17 mouse cellular contexts compared by ENCODE assay signal in genomic region chr6:137540800-137541199, GRCm38 (mm10).
DNase-seq lines count a peak whose midpoint lies in the region; ATAC-seq and TF ChIP-seq lines count a peak whose summit lies in the region.
"Had no signal": no experiment of that assay in that cellular context is flagged by ENCODE, and none has a peak within 500 bp of the region (broad histone marks: within the 10 kb centered on the region; RNA-seq: fewer than 3 reads in every experiment).

No protein-coding gene starts in this region.

- intact Hi-C loops in gastrocnemius, adult 2 months (cut with DNase I) = no loop called here

- no peak overlapping the region for H3K9ac ChIP-seq in liver, adult 2 months (ENCODE audit: low read depth, low read length)
- H3K9ac ChIP-seq in liver, embryonic 11.5 days (ENCODE audit: low read depth, low read length) = no peak overlapping the region
- no peak overlapping the region for H3K9ac ChIP-seq in intestine, embryonic 16.5 days (ENCODE audit: low read depth, low read length)
- H3K9ac ChIP-seq in lung, embryonic 16.5 days (ENCODE audit: low read length) = no peak overlapping the region
- no peak overlapping the region for H3K9ac ChIP-seq in stomach, embryonic 15.5 days
- no peak overlapping the region for H3K9ac ChIP-seq in forebrain, embryonic 13.5 days

- H3K79me2 ChIP-seq in liver, adult 2 months (ENCODE audit: control insufficient read depth, insufficient read depth, low read length) = no peaks in the 10 kb centered on the region

- no peak overlapping the region for H3K4me2 ChIP-seq in liver, embryonic 11.5 days
- peak overlapping the region; percentile 35 for H3K4me2 ChIP-seq in intestine, embryonic 16.5 days (ENCODE audit: low read depth, low read length)
- H3K4me2 ChIP-seq in lung, embryonic 16.5 days (ENCODE audit: low read depth, low read length) = peak overlapping the region; percentile 38
- H3K4me2 ChIP-seq in stomach, embryonic 15.5 days = peak overlapping the region; percentile 14; the same call in 1 of the 2 replicates
- no peak overlapping the region for H3K4me2 ChIP-seq in forebrain, embryonic 13.5 days

- H3K4me3 ChIP-seq in liver, adult 2 months (ENCODE audit: insufficient read depth, low read depth, low read length) = no peak overlapping the region
- H3K4me3 ChIP-seq in liver, embryonic 11.5 days (ENCODE audit: low read depth, low read length) = no peak overlapping the region
- no peak overlapping the region for H3K4me3 ChIP-seq in intestine, embryonic 16.5 days (ENCODE audit: low read length)
- no peak overlapping the region for H3K4me3 ChIP-seq in lung, embryonic 16.5 days (ENCODE audit: low read length)
- H3K4me3 ChIP-seq in stomach, embryonic 15.5 days (replicated peaks) = no peak overlapping the region
- no peak overlapping the region for H3K4me3 ChIP-seq in forebrain, embryonic 13.5 days
- no peak overlapping the region for H3K4me3 ChIP-seq in gastrocnemius, adult 2 months

- peaks cover 3% of the 10 kb centered on the region; the same call in 1 of the 2 replicates for H3K9me3 ChIP-seq in liver, embryonic 11.5 days (ENCODE audit: control insufficient read depth, low read length)
- H3K9me3 ChIP-seq in intestine, embryonic 16.5 days (ENCODE audit: control insufficient read depth, low read length) = no peaks in the 10 kb centered on the region
- H3K9me3 ChIP-seq in lung, embryonic 16.5 days (ENCODE audit: control insufficient read depth, low read length) = 0 out of 2 replicates have a peak, but pooled peaks cover 3% of the 10 kb centered on the region
- no peaks in the 10 kb centered on the region for H3K9me3 ChIP-seq in stomach, embryonic 15.5 days
- H3K9me3 ChIP-seq in forebrain, embryonic 13.5 days (replicated peaks) = 0 out of 2 replicates have a peak, but pooled peaks cover 3% of the 10 kb centered on the region

- no peak for TF ChIP-seq CTCF in liver, adult 2 months (IDR thresholded peaks at IDR 0.05; ENCODE audit: low read depth, low read length)
- no peak for TF ChIP-seq CTCF in gastrocnemius, adult 2 months (IDR thresholded peaks at IDR 0.05)

- no peak for ATAC-seq in liver, embryonic 11.5 days (replicated peaks; ENCODE audit: low FRiP score)
- ATAC-seq in intestine, embryonic 16.5 days = peak; percentile 77
- ATAC-seq in lung, embryonic 16.5 days (ENCODE audit: low read depth) = peak; percentile 81
- peak; percentile 84 for ATAC-seq in stomach, embryonic 15.5 days (ENCODE audit: insufficient read depth, low FRiP score, low read depth)
- no peak for ATAC-seq in activated CD4-positive, CD25-positive, alpha-beta regulatory T cell, adult 4 months
- ATAC-seq in forebrain, embryonic 13.5 days = no peak
- ATAC-seq: forebrain, embryonic 14.5 days; midbrain, embryonic 16.5 days had no signal

- H3K36me3 ChIP-seq in liver, adult 2 months (ENCODE audit: control insufficient read depth, insufficient read depth, low read length) = no peaks in the 10 kb centered on the region
- H3K36me3 ChIP-seq in liver, embryonic 11.5 days (ENCODE audit: control insufficient read depth, insufficient read depth, low read length) = no peaks in the 10 kb centered on the region
- peaks cover 10% of the 10 kb centered on the region for H3K36me3 ChIP-seq in intestine, embryonic 16.5 days (ENCODE audit: control insufficient read depth, insufficient read depth, low read length)
- peaks cover 3% of the 10 kb centered on the region; the same call in 1 of the 2 replicates for H3K36me3 ChIP-seq in lung, embryonic 16.5 days (ENCODE audit: control insufficient read depth, insufficient read depth, low read length)
- no peaks in the 10 kb centered on the region for H3K36me3 ChIP-seq in stomach, embryonic 15.5 days
- H3K36me3 ChIP-seq in forebrain, embryonic 13.5 days (ENCODE audit: poor library complexity, severe bottlenecking) = no peaks in the 10 kb centered on the region

- 0 out of 2 replicates have a peak, but pooled peaks cover 7% of the 10 kb centered on the region for H3K27me3 ChIP-seq in liver, adult 2 months (ENCODE audit: control insufficient read depth, insufficient read depth, low read length)
- H3K27me3 ChIP-seq in liver, embryonic 11.5 days (replicated peaks; ENCODE audit: control insufficient read depth, insufficient read depth, low read length) = no peaks in the 10 kb centered on the region
- no peaks in the 10 kb centered on the region for H3K27me3 ChIP-seq in intestine, embryonic 16.5 days (replicated peaks; ENCODE audit: control insufficient read depth, insufficient read depth, low read length)
- H3K27me3 ChIP-seq in lung, embryonic 16.5 days (ENCODE audit: control insufficient read depth, insufficient read depth, low read depth, low read length) = no peaks in the 10 kb centered on the region
- H3K27me3 ChIP-seq in stomach, embryonic 15.5 days (replicated peaks) = no peaks in the 10 kb centered on the region
- H3K27me3 ChIP-seq in forebrain, embryonic 13.5 days = peaks cover 9% of the 10 kb centered on the region

- peak; percentile 73 for DNase-seq in liver, adult 2 months (ENCODE audit: extremely low read depth, low read depth, low spot score)
- no peak for DNase-seq in liver, embryonic 11.5 days (ENCODE audit: low spot score)
- DNase-seq in gastrocnemius, adult 2 months = no peak
- DNase-seq: adrenal gland, postnatal 14 days; cerebellum, postnatal 36 days; gastrocnemius, postnatal 14 days; heart, postnatal 10 days; layer of hippocampus, adult 9-11 months; right cerebral cortex, postnatal 4 days had no signal

- 35% methylated on average over 5 of the region's 5 CpGs for WGBS in liver, adult 2 months
- 58% methylated on average over 5 of the region's 5 CpGs for WGBS in liver, embryonic 11.5 days
- 49% methylated on average over 5 of the region's 5 CpGs for WGBS in intestine, embryonic 16.5 days
- 50% methylated on average over 5 of the region's 5 CpGs for WGBS in lung, embryonic 16.5 days
- 67% methylated on average over 5 of the region's 5 CpGs for WGBS in stomach, embryonic 15.5 days
- WGBS in forebrain, embryonic 13.5 days = 79% methylated on average over 5 of the region's 5 CpGs

- H3K27ac ChIP-seq in liver, adult 2 months (replicated peaks; ENCODE audit: insufficient read depth, low read depth, low read length) = no peak overlapping the region
- no peak overlapping the region for H3K27ac ChIP-seq in liver, embryonic 11.5 days (ENCODE audit: low read depth, low read length)
- H3K27ac ChIP-seq in intestine, embryonic 16.5 days (ENCODE audit: low read length) = peak overlapping the region; percentile 89
- H3K27ac ChIP-seq in lung, embryonic 16.5 days (ENCODE audit: low read length) = peak overlapping the region; percentile 60
- peak overlapping the region; percentile 66 for H3K27ac ChIP-seq in stomach, embryonic 15.5 days
- H3K27ac ChIP-seq in forebrain, embryonic 13.5 days = no peak overlapping the region
- H3K27ac ChIP-seq in gastrocnemius, adult 2 months = no peak overlapping the region
- H3K27ac ChIP-seq: kidney, postnatal 0 days had no signal

- no peak for TF ChIP-seq POLR2A in liver, adult 2 months (IDR thresholded peaks at IDR 0.05; ENCODE audit: extremely low read depth, insufficient read depth, low read length)

- 0 out of 2 replicates have a peak, but pooled peaks cover 5% of the 10 kb centered on the region for H3K4me1 ChIP-seq in liver, adult 2 months (ENCODE audit: control insufficient read depth, insufficient read depth, low read length)
- H3K4me1 ChIP-seq in liver, embryonic 11.5 days (replicated peaks; ENCODE audit: control insufficient read depth, insufficient read depth, low read length) = peaks cover 11% of the 10 kb centered on the region
- H3K4me1 ChIP-seq in intestine, embryonic 16.5 days (ENCODE audit: control insufficient read depth, insufficient read depth, low read length) = peaks cover 16% of the 10 kb centered on the region; the same call in 1 of the 2 replicates
- H3K4me1 ChIP-seq in lung, embryonic 16.5 days (replicated peaks; ENCODE audit: control insufficient read depth, insufficient read depth, low read length) = peaks cover 22% of the 10 kb centered on the region
- 0 out of 2 replicates have a peak, but pooled peaks cover 6% of the 10 kb centered on the region for H3K4me1 ChIP-seq in stomach, embryonic 15.5 days
- peaks cover 23% of the 10 kb centered on the region for H3K4me1 ChIP-seq in forebrain, embryonic 13.5 days

Comparison
In these comparisons a context has a peak if more than half of its experiments do, and no peak if none do; other contexts are left out.
1. H3K27ac ChIP-seq: peak in intestine, embryonic 16.5 days (single experiment), lung, embryonic 16.5 days (single experiment) and stomach, embryonic 15.5 days (single experiment); none in liver, adult 2 months (single experiment), liver, embryonic 11.5 days (single experiment), forebrain, embryonic 13.5 days (single experiment) and gastrocnemius, adult 2 months (single experiment).
2. ATAC-seq: peak in intestine, embryonic 16.5 days (single experiment), lung, embryonic 16.5 days (single experiment) and stomach, embryonic 15.5 days (single experiment); none in liver, embryonic 11.5 days (single experiment), activated CD4-positive, CD25-positive, alpha-beta regulatory T cell, adult 4 months (single experiment) and forebrain, embryonic 13.5 days (single experiment).
3. H3K4me2 ChIP-seq: peak in intestine, embryonic 16.5 days (single experiment), lung, embryonic 16.5 days (single experiment) and stomach, embryonic 15.5 days (single experiment); none in liver, embryonic 11.5 days (single experiment) and forebrain, embryonic 13.5 days (single experiment).